Mouse (Mus musculus) testis, postnatal 14 days (tissue): ENCODE measurements at regions not wholly inside any gene's neighbourhood (a gene's known extent, or its start where the extent isn't known, plus 50 kb on each side); places are given as distances from the start of the nearest gene placed in this dataset.

Experiments
- DNase-seq: peaks from one replicate; pipeline ENCODE4 v3.0.0; 2021; ENCODE audit warnings: low spot score

GRCm38 (mm10) chr11:18408071-18408752 is 454.5 kb upstream of the Etaa1 start:
- no peak for DNase-seq

GRCm38 (mm10) chr11:18399561-18399960 is 445.9 kb upstream of the Etaa1 start:
- DNase-seq: no peak

- no peak for DNase-seq
These were observed 442.7 kb upstream of the Etaa1 start for GRCm38 (mm10) chr11:18396397-18396796.

- DNase-seq: no peak
These were observed 442.0 kb upstream of the Etaa1 start for GRCm38 (mm10) chr11:18395631-18396030.

GRCm38 (mm10) chr11:18372813-18373332 is 419.2 kb upstream of the Etaa1 start:
- DNase-seq: no peak

GRCm38 (mm10) chr11:18371304-18371703 is 417.6 kb upstream of the Etaa1 start:
- no peak for DNase-seq

GRCm38 (mm10) chr11:18370861-18371260 is 417.2 kb upstream of the Etaa1 start:
- no peak for DNase-seq

- DNase-seq: peak; percentile 54
These were observed 401.2 kb upstream of the Etaa1 start for GRCm38 (mm10) chr11:18354866-18355265.

GRCm38 (mm10) chr11:18354156-18354555 is 400.5 kb upstream of the Etaa1 start:
- no peak for DNase-seq

DNA sequence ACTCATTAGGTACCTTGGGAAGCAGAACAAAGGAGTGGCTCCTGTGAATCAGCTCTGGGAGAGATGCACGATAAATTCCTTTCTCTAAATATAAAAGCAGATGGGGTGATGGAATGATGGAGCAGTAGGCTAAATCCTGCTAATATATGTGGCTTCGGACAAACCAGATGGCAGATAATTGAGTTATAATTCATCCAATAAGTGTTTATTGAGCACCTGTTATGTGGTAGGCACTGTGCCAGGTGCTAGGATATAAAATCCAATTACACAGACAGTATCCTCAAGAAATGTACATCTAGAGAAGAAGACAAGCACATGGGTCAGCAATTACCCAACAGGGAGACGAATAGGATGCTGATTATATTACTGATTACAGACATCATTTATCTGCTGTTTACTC is 394.2 kb upstream of the Etaa1 start:
- DNase-seq: no peak

DNA sequence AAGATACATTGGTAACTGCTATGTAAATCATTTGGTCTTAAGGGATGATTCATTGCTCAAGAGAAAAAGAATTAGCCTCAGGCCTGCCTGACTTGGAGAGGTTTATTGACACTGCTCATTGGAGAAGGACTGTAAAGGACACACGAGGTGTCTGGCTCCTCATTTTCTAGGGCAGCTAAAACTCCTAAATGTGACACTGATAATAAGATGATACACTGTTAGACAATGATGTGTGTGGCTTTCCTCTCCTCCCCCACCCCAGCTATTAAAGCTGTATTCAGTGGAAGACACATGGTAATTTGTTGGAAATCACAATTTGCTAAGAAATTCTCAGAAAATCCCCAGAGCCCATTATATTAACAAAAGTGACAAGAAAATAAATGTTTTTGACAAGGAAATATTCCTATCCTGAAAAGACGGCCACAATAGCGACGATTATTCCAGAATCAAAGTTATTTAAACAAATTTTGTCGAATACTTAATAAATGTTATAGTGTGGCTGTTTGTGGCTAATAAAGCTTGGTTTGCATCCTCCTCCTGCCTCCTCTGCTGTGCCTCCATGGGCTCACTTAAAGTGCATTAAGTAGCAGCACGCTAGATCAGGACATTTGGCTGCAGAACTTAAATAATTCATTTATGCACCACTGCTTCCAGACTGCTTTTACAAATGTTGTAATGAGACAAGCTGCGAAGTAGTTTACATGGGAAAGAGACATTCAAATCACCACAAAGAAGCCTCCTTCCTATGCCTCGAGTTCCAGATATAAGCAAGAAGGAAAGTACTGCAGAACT is 360.0 kb upstream of the Etaa1 start:
- no peak for DNase-seq

GRCm38 (mm10) chr11:18296194-18297125 is 342.8 kb upstream of the Etaa1 start:
- DNase-seq: peak; percentile 25

GRCm38 (mm10) chr11:18278585-18279136 is 325.0 kb upstream of the Etaa1 start:
- no peak for DNase-seq

GRCm38 (mm10) chr11:18272392-18272791 is 318.7 kb upstream of the Etaa1 start:
- DNase-seq: no peak

DNA sequence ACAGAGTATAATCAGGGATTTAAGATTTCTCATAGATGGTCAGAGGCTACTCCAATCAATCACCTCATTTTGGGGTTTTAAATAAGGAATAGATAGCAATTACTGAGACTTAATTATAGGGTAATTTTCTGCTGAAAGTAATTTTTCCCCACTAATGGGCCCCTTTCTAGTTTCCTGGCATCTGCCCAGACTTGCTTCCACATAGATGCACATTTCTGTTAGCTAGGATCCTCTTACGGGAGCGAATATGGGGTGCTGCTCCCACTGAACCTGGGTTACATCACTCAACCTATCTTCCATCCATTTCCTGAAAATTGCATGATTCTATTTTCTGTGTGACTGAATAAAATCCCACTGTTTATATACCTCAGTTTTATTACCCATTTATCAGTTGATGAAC is 312.5 kb upstream of the Etaa1 start:
- no peak for DNase-seq

- no peak for DNase-seq
These were observed 309.2 kb upstream of the Etaa1 start for GRCm38 (mm10) chr11:18262901-18263300.

DNA sequence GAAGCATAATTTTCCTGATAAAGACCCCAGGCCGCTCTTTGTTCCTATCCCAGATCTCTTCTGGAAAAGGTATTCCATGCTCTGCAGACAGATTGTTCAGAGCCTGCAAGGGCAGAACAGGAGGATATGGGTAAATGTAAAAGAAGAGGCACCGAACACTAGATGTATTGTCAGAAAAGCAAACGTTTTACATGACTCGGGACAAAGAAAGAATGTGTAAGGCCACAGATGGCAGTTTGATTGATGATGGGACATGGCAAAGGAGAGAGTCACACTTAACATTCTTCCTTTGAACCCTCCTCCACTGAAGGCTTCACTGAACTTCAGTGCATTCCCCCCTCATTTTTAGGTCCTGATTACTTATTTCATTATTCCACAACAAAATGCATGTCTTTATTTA is 295.6 kb upstream of the Etaa1 start:
- no peak for DNase-seq

GRCm38 (mm10) chr11:18216762-18217161 is 263.1 kb upstream of the Etaa1 start:
- no peak for DNase-seq

DNA sequence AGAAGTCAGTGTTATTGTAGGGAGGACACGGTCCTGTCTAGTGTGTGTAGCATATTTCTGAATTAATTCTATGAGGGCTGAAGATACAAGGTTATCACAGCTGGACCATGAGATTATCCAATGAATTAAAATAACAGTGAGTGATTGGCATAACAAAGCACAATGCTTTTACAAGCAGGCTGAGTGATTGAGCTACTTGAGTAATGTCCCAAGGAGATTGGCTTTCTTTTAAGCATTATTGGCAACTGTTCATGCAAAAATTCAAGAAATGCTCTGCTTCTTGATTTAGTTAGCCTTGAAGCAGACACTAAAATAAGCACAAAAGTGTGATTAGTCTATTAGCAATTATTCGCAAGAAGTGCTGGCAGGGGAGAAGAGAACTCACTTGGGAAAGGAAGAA is 219.4 kb upstream of the Etaa1 start:
- no peak for DNase-seq

GRCm38 (mm10) chr11:18171207-18171776 is 217.6 kb upstream of the Etaa1 start:
- no peak for DNase-seq

DNA sequence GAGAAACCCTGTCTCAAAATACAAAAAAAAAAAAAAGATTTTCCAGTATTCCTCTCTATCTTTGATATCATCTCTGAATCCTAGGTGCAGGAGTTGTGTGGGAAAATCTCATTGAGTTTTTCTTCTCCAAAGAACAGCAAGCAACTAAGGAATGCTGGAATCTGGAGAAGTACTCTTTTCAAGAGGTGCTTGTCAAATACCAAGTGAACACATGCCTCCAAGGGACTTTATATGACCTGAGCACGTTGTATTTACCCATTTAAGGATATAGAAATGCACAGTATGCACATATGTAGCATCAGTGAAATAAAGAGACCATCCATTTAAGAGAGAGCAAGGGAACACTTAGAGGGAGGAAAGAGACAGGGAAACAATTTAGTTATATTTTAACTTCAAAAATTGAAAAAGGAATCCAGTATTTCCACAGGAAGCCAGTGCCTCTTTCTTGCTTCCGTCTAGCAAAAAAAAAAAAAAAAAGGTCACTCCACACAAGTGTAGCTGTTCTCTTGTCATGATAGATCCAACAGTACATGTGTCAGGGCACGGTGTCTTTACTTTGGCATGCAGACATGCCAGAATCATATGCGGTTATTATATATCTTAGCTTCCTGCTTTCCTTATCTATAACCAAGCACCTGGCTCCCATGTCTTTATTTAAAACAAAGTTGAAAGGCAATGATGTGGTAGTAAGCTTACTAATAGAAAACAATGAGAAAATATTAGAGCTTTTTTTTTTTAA is 212.1 kb upstream of the Etaa1 start:
- DNase-seq: no peak
